Mouse (Mus musculus): ENCODE measurements around the gene Poln. TPM values are rescaled to one million over a fixed set of nuclear protein-coding genes. Genes with fewer than 3 reads are reported as not detected.

Gene Poln
- total and polyA plus RNA-seq, 3 experiments = 0.83 to 2.9 TPM; not detected in 1

- DNase-seq (ENCODE audit: low spot score) (no peak), ATAC-seq (ENCODE audit: extremely low read depth, insufficient number of reproducible peaks, low FRiP score, poor library complexity, severe bottlenecking) (no peak)
- Histone ChIP-seq H3K4me1 (ENCODE audit: insufficient read depth, low read depth, low read length) (no peaks in the 10 kb centered on the region), H3K4me3 (ENCODE audit: low read depth, low read length) (no peak overlapping the region), H3K27me3 (ENCODE audit: insufficient read depth, low read length) (peaks cover 7% of the 10 kb centered on the region; the same call in 1 of the 2 replicates), H3K9me3 (replicated peaks) (no peaks in the 10 kb centered on the region), H3K36me3 (replicated peaks) (no peaks in the 10 kb centered on the region)
- no peak for TF ChIP-seq GATA2 (IDR thresholded peaks at IDR 0.05; ENCODE audit: borderline replicate concordance, low read depth, low read length)
- TF ChIP-seq POLR2AphosphoS5 (IDR thresholded peaks at IDR 0.05; ENCODE audit: insufficient replicate concordance, low read depth, low read length) = no peak
- TF ChIP-seq CTCF (IDR thresholded peaks at IDR 0.05; ENCODE audit: low read depth, low read length) = no peak
- TF ChIP-seq GATA1 (IDR thresholded peaks at IDR 0.05; ENCODE audit: borderline replicate concordance, low read length) = no peak
- no peak for TF ChIP-seq TAL1 (conservative IDR thresholded peaks at IDR 0.05; ENCODE audit: low read depth, low read length)
Observed at GRCm38 (mm10) chr5:34132731-34133130, 36.5 kb downstream of the Poln start.

- ATAC-seq (ENCODE audit: extremely low read depth, insufficient number of reproducible peaks, low FRiP score, poor library complexity, severe bottlenecking) (no peak), DNase-seq (ENCODE audit: low spot score) (no peak)
- Histone ChIP-seq H3K9me3 (replicated peaks) (no peaks in the 10 kb centered on the region), H3K4me3 (ENCODE audit: low read depth, low read length) (no peak overlapping the region), H3K27me3 (ENCODE audit: insufficient read depth, low read length) (0 out of 2 replicates have a peak, but pooled peaks cover 3% of the 10 kb centered on the region), H3K4me1 (ENCODE audit: insufficient read depth, low read depth, low read length) (no peaks in the 10 kb centered on the region; the same call in 1 of the 2 replicates), H3K36me3 (replicated peaks) (no peaks in the 10 kb centered on the region)
- TF ChIP-seq CTCF (IDR thresholded peaks at IDR 0.05; ENCODE audit: low read depth, low read length) (no peak), GATA2 (IDR thresholded peaks at IDR 0.05; ENCODE audit: borderline replicate concordance, low read depth, low read length) (no peak), TAL1 (conservative IDR thresholded peaks at IDR 0.05; ENCODE audit: low read depth, low read length) (no peak), POLR2AphosphoS5 (IDR thresholded peaks at IDR 0.05; ENCODE audit: insufficient replicate concordance, low read depth, low read length) (no peak), GATA1 (IDR thresholded peaks at IDR 0.05; ENCODE audit: borderline replicate concordance, low read length) (no peak)
Observed at GRCm38 (mm10) chr5:34124131-34124530, 45.1 kb downstream of the Poln start.

- ATAC-seq (ENCODE audit: extremely low read depth, insufficient number of reproducible peaks, low FRiP score, poor library complexity, severe bottlenecking) (no peak), DNase-seq (ENCODE audit: low spot score) (no peak)
- Histone ChIP-seq H3K9me3 (replicated peaks) (no peaks in the 10 kb centered on the region), H3K4me3 (ENCODE audit: low read depth, low read length) (no peak overlapping the region), H3K27me3 (ENCODE audit: insufficient read depth, low read length) (no peaks in the 10 kb centered on the region), H3K36me3 (replicated peaks) (no peaks in the 10 kb centered on the region), H3K4me1 (ENCODE audit: insufficient read depth, low read depth, low read length) (no peaks in the 10 kb centered on the region; the same call in 1 of the 2 replicates)
- TF ChIP-seq GATA1 (IDR thresholded peaks at IDR 0.05; ENCODE audit: borderline replicate concordance, low read length) (no peak), GATA2 (IDR thresholded peaks at IDR 0.05; ENCODE audit: borderline replicate concordance, low read depth, low read length) (no peak), TAL1 (conservative IDR thresholded peaks at IDR 0.05; ENCODE audit: low read depth, low read length) (no peak), POLR2AphosphoS5 (IDR thresholded peaks at IDR 0.05; ENCODE audit: insufficient replicate concordance, low read depth, low read length) (no peak), CTCF (IDR thresholded peaks at IDR 0.05; ENCODE audit: low read depth, low read length) (no peak)
Observed at GRCm38 (mm10) chr5:34119121-34119856, 50.0 kb downstream of the Poln start.

GRCm38 (mm10) chr5:34105681-34106080, 63.6 kb downstream of the Poln start:
- Histone ChIP-seq H3K4me3 (ENCODE audit: low read depth, low read length) (no peak overlapping the region), H3K4me1 (ENCODE audit: insufficient read depth, low read depth, low read length) (no peaks in the 10 kb centered on the region), H3K9me3 (replicated peaks) (no peaks in the 10 kb centered on the region), H3K27me3 (ENCODE audit: insufficient read depth, low read length) (no peaks in the 10 kb centered on the region), H3K36me3 (replicated peaks) (no peaks in the 10 kb centered on the region)
- DNase-seq (ENCODE audit: low spot score) = no peak
- TF ChIP-seq CTCF (IDR thresholded peaks at IDR 0.05; ENCODE audit: low read depth, low read length) (no peak), GATA1 (IDR thresholded peaks at IDR 0.05; ENCODE audit: borderline replicate concordance, low read length) (no peak), TAL1 (conservative IDR thresholded peaks at IDR 0.05; ENCODE audit: low read depth, low read length) (no peak), GATA2 (IDR thresholded peaks at IDR 0.05; ENCODE audit: borderline replicate concordance, low read depth, low read length) (no peak), POLR2AphosphoS5 (IDR thresholded peaks at IDR 0.05; ENCODE audit: insufficient replicate concordance, low read depth, low read length) (no peak)
- ATAC-seq (ENCODE audit: extremely low read depth, insufficient number of reproducible peaks, low FRiP score, poor library complexity, severe bottlenecking) = no peak

- H3K4me3 ChIP-seq (ENCODE audit: low read depth, low read length) = no peak overlapping the region
- peaks cover 11% of the 10 kb centered on the region; the same call in 1 of the 2 replicates for H3K27me3 ChIP-seq (ENCODE audit: insufficient read depth, low read length)
- no peaks in the 10 kb centered on the region for H3K4me1 ChIP-seq (ENCODE audit: insufficient read depth, low read depth, low read length)
- H3K9me3 ChIP-seq (replicated peaks) = no peaks in the 10 kb centered on the region
- DNase-seq (ENCODE audit: low spot score) (no peak), ATAC-seq (ENCODE audit: extremely low read depth, insufficient number of reproducible peaks, low FRiP score, poor library complexity, severe bottlenecking) (no peak)
- H3K36me3 ChIP-seq (replicated peaks) = no peaks in the 10 kb centered on the region
- TF ChIP-seq GATA2 (IDR thresholded peaks at IDR 0.05; ENCODE audit: borderline replicate concordance, low read depth, low read length) = no peak
- no peak for TF ChIP-seq POLR2AphosphoS5 (IDR thresholded peaks at IDR 0.05; ENCODE audit: insufficient replicate concordance, low read depth, low read length)
- no peak for TF ChIP-seq GATA1 (IDR thresholded peaks at IDR 0.05; ENCODE audit: borderline replicate concordance, low read length)
- TF ChIP-seq CTCF (IDR thresholded peaks at IDR 0.05; ENCODE audit: low read depth, low read length) = no peak
- no peak for TF ChIP-seq TAL1 (conservative IDR thresholded peaks at IDR 0.05; ENCODE audit: low read depth, low read length)
Observed at GRCm38 (mm10) chr5:34097333-34097732, 71.9 kb downstream of the Poln start.

GRCm38 (mm10) chr5:34093021-34093420, 76.2 kb downstream of the Poln start:
- H3K4me1 ChIP-seq (ENCODE audit: insufficient read depth, low read depth, low read length) = no peaks in the 10 kb centered on the region
- ATAC-seq (ENCODE audit: extremely low read depth, insufficient number of reproducible peaks, low FRiP score, poor library complexity, severe bottlenecking) (no peak), DNase-seq (ENCODE audit: low spot score) (no peak)
- TF ChIP-seq CTCF (IDR thresholded peaks at IDR 0.05; ENCODE audit: low read depth, low read length) (no peak), GATA1 (IDR thresholded peaks at IDR 0.05; ENCODE audit: borderline replicate concordance, low read length) (no peak), TAL1 (conservative IDR thresholded peaks at IDR 0.05; ENCODE audit: low read depth, low read length) (no peak), POLR2AphosphoS5 (IDR thresholded peaks at IDR 0.05; ENCODE audit: insufficient replicate concordance, low read depth, low read length) (no peak), GATA2 (IDR thresholded peaks at IDR 0.05; ENCODE audit: borderline replicate concordance, low read depth, low read length) (no peak)
- H3K4me3 ChIP-seq (ENCODE audit: low read depth, low read length) = no peak overlapping the region
- H3K36me3 ChIP-seq (replicated peaks) = no peaks in the 10 kb centered on the region
- no peaks in the 10 kb centered on the region for H3K9me3 ChIP-seq (replicated peaks)
- H3K27me3 ChIP-seq (ENCODE audit: insufficient read depth, low read length) = peaks cover 14% of the 10 kb centered on the region; the same call in 1 of the 2 replicates
